Mouse (Mus musculus) CH12F3 (cell line): Measurements from ENCODE around the gene Ephb2.

Source experiments
- in situ Hi-C: fragments of 300-500 bp; cut with MboI; formaldehyde crosslinking; loops from 2 replicates; pipeline ENCODE4 v1.14.3; 2020; ENCODE audit warnings: low sequenced_read_pairs

The Ephb2 gene

GRCm38 (mm10) chr4:136838462-136838861, 2.7 kb upstream of the Ephb2 start:
- in situ Hi-C loops, result no loop called here

GRCm38 (mm10) chr4:136838026-136838425, 2.2 kb upstream of the Ephb2 start:
- in situ Hi-C loops, result no loop called here

- in situ Hi-C loops, result no loop called here
Observed at GRCm38 (mm10) chr4:136836387-136836931, 671 bp upstream of the Ephb2 start.

- in situ Hi-C loops, result no loop called here
Observed at GRCm38 (mm10) chr4:136834815-136835620, 770 bp downstream of the Ephb2 start.

GRCm38 (mm10) chr4:136834439-136834814, 1.4 kb downstream of the Ephb2 start:
- in situ Hi-C loops, result no loop called here

GRCm38 (mm10) chr4:136833619-136834351, 2.0 kb downstream of the Ephb2 start:
- in situ Hi-C loops, result no loop called here

- in situ Hi-C loops, result no loop called here
Observed at GRCm38 (mm10) chr4:136832559-136833232, 3.1 kb downstream of the Ephb2 start.

- in situ Hi-C loops, result no loop called here
Observed at GRCm38 (mm10) chr4:136830272-136830823, 5.4 kb downstream of the Ephb2 start.

- in situ Hi-C loops, result no loop called here
Observed at GRCm38 (mm10) chr4:136829837-136830236, 6.0 kb downstream of the Ephb2 start.

GRCm38 (mm10) chr4:136828664-136829569, 6.9 kb downstream of the Ephb2 start:
- in situ Hi-C loops, result no loop called here

GRCm38 (mm10) chr4:136824935-136825552, 10.7 kb downstream of the Ephb2 start:
- in situ Hi-C loops, result no loop called here

GRCm38 (mm10) chr4:136820069-136820522, 15.7 kb downstream of the Ephb2 start:
- in situ Hi-C loops, result no loop called here

- in situ Hi-C loops, result no loop called here
Observed at GRCm38 (mm10) chr4:136816701-136817100, 19.1 kb downstream of the Ephb2 start.

GRCm38 (mm10) chr4:136815364-136815763, 20.4 kb downstream of the Ephb2 start:
- in situ Hi-C loops, result no loop called here

- in situ Hi-C loops, result no loop called here
Observed at GRCm38 (mm10) chr4:136812543-136812942, 23.2 kb downstream of the Ephb2 start.

- in situ Hi-C loops, result no loop called here
Observed at GRCm38 (mm10) chr4:136811596-136811995, 24.2 kb downstream of the Ephb2 start.

GRCm38 (mm10) chr4:136808478-136808877, 27.3 kb downstream of the Ephb2 start:
- in situ Hi-C loops, result no loop called here

GRCm38 (mm10) chr4:136807448-136808009, 28.3 kb downstream of the Ephb2 start:
- in situ Hi-C loops, result no loop called here

GRCm38 (mm10) chr4:136806254-136806653, 29.5 kb downstream of the Ephb2 start:
- in situ Hi-C loops, result no loop called here
